Mouse (Mus musculus) neutrophil, adult 83 days (primary cell): ENCODE measurements around the gene Abhd17a. TPM values are rescaled to one million over a fixed set of nuclear protein-coding genes. Genes with fewer than 3 reads are reported as not detected.

Experiments
- total RNA-seq, 2 experiments: library from RNA; stranded (reverse); gene quantifications; one replicate each; pipeline ENCODE4 v1.2.4; 2023

The Abhd17a gene
- total RNA-seq: 10 to 100 TPM; 40.9 to 44.3 TPM

GRCm38 (mm10) chr10:80589879-80590854 lies at the start of gene Abhd17a:
Gene Abhd17a (minus strand): TSS chr10:80590341.

GRCm38 (mm10) chr10:80622661-80623456 lies 32.7 kb upstream of the Abhd17a start, which contains the start of gene Csnk1g2:
Gene Csnk1g2 (plus strand): TSS chr10:80622838.

DNA sequence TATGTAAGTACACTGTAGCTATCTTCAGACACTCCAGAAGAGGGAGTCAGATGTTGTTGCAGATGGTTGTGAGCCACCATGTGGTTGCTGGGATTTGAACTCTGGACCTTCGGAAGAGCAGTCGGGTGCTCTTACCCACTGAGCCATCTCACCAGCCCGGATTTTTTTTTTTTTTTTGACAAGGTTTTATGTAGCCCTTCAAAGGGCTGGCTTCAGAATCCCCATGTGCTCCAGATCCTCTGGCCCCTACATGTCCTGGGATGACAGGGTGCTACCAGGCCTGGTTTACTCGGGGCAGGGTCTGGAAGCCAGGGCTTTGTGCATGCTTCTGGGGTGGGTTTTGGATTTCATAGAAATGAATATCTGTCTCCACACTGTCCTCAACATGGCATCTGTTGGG lies 15.6 kb upstream of the Abhd17a start, which contains the start of gene Gm49322:
Gm49322 (plus strand) TSS at position 301 of the 400 bp plus-strand sequence.

DNA sequence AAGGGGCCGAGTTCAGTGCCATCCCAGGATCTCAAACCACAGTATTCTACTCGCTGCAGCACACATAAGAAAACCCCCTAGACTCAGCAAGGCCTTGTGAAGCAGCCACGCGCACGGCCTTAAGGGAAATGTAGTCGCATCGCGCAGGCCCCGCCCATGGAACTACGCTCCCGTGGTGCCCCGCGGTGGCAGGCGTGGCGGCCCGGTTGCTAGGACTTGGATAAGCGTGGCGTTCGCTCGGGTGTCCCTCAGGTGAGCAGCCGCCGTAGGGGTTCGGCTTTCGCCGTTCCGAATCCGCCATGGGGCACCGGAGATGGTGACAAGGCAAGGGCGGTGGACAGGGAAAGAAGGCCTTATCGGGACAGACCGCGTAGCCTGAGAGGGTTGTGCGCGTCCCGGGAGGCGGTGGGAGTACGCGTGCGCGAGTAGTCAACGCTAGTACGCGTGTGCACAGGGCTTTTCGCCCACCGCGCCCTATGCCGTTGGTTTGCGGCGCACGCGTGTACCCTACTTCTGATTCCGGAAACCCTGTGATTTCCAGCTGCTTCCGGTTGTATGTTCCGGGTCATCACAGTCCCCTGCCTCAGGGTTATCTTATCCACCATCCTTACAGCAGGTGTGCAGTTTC lies 12.7 kb upstream of the Abhd17a start, which contains the start of the genes Scamp4 and Adat3:
Scamp4 (plus strand) TSS at position 175 of the 628 bp plus-strand sequence.
Adat3 (plus strand) TSS at position 183 of the 628 bp plus-strand sequence.

DNA sequence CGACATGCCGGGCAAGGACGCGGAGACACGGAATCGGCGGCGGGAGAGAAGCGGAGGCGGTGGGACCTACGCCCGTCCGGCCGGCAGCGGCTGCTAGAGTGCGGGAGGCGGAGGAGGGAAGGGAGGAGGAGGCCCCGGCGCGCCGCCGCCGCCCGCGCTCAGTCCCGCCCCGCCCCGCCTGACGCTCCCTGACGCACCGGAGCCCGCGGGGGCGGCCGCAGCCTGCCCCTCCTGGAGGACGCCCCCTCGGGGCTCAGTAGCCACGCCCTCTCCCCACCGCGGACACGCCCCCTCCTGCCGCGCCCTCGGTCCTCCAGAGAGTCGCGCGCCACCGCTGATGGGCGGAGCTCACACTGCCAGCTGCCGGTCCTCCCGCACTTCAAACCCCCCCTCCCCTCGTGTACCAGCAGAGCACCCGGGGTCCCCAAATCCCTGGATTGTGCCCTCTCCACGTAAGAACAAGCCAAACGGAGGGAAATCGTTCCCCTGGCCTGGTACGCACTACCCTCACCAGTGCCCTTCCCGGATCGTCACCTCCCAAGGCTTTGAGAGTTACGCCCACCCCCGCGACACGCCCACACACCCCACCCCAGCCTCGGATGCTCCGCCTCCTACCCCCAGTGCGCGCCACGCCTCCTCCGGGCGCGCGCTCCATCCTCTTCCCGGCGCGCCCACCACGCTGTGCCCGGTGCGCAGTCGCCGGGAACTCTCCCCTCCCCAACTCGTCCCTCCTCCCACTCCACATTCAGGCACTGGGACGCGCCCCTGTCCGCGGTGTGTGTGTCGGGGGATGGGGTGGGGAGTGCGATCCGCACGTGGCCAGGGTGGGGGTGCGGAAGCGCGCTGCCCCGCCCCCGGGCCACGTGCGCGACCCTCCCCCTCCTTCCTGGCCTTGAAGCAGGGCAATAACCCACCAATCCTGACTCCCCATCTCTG lies 12.7 kb downstream of the Abhd17a start, which contains the start of gene Klf16:
Klf16 (minus strand) TSS at position 127 of the 936 bp plus-strand sequence.

GRCm38 (mm10) chr10:80561116-80561944 lies 28.8 kb downstream of the Abhd17a start, which contains the start of gene Rexo1:
Gene Rexo1 (minus strand): TSS chr10:80561560.

DNA sequence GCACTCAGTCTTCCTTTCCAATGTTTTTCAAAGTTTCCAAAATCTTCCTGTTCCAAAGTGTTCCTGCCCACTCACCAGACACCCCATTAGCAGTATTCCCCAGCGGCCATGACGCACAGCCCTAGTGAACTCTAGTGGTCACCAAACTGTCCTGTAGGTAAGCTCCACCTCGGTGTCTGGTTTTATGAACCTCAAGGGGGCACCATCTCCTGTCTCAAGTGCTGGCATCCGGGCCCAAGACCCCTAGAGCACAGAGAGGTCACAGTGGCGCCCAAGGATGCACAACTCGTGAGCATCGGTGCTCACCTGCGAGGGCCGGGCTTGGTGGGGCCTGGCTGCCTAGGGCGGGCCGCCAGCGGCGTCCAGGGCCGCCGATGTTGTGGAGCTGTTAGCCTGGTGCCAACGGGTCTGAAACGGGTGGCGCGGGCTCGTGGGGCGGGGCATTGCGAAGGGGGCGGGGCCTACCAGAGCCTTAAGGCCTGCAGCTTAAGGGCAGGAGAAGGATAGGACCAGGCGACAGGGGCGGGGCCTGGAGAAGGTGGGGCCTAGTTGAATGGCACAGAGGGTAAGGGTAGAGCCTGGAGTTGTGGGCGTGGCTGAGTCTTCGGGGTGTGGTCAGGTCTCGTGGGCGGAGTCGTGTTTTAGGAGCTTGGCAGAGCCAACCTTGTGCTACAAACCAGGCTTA lies 51.3 kb downstream of the Abhd17a start, which contains the start of gene Atp8b3:
Atp8b3 (minus strand) TSS at position 415 of the 685 bp plus-strand sequence.

Other genes with a start within 250 kb of the Abhd17a start
- gene Adamtsl5, start 241.9 kb downstream of the Abhd17a start, total RNA-seq: under 1 TPM; 0.53 to 0.55 TPM
- gene Plk5, start 233.9 kb downstream of the Abhd17a start, total RNA-seq: not detected
- 1 to 10 TPM; 3.3 to 4.2 TPM for gene Mex3d, start 202.7 kb downstream of the Abhd17a start, total RNA-seq
- gene Mbd3, start 190.8 kb downstream of the Abhd17a start, total RNA-seq: 10 to 100 TPM; 41.9 to 49.5 TPM
- 100 to 1,000 TPM; 101 to 112 TPM for gene Uqcr11, start 183.5 kb downstream of the Abhd17a start, total RNA-seq
- gene Tcf3, start 156.7 kb downstream of the Abhd17a start, total RNA-seq: 10 to 100 TPM; 50.5 to 63.1 TPM
- not detected for gene Onecut3, start 95.5 kb downstream of the Abhd17a start, total RNA-seq
- gene Atp8b3, start 51.2 kb downstream of the Abhd17a start, total RNA-seq: under 1 TPM; 0.11 TPM
- 10 to 100 TPM; 55.9 to 56.9 TPM for gene Rexo1, start 28.8 kb downstream of the Abhd17a start, total RNA-seq
- 10 to 100 TPM in 1 of 2 experiments, 1 to 10 TPM in 1; 8.4 to 10.7 TPM for gene Klf16, start 13.0 kb downstream of the Abhd17a start, total RNA-seq
- 10 to 100 TPM; 11.1 to 12.5 TPM for gene Scamp4, start 12.5 kb upstream of the Abhd17a start, total RNA-seq
- 1 to 10 TPM; 1.3 to 2.9 TPM for gene Adat3, start 12.5 kb upstream of the Abhd17a start, total RNA-seq
- under 1 TPM; 0.29 to 0.70 TPM for gene Gm49322, start 15.7 kb upstream of the Abhd17a start, total RNA-seq
- 100 to 1,000 TPM in 1 of 2 experiments, 10 to 100 TPM in 1; 96.3 to 120 TPM for gene Csnk1g2, start 32.5 kb upstream of the Abhd17a start, total RNA-seq
- 10 to 100 TPM; 19.2 to 23.8 TPM for gene Btbd2, start 66.7 kb upstream of the Abhd17a start, total RNA-seq
- gene Mknk2, start 87.8 kb upstream of the Abhd17a start, total RNA-seq: 100 to 1,000 TPM; 187 to 191 TPM
- gene Mob3a, start 111.6 kb upstream of the Abhd17a start, total RNA-seq: 100 to 1,000 TPM; 124 TPM
- gene Izumo4, start 111.8 kb upstream of the Abhd17a start, total RNA-seq: 1 to 10 TPM; 8.5 to 10.0 TPM
- gene Ap3d1, start 151.9 kb upstream of the Abhd17a start, total RNA-seq: 10 to 100 TPM; 91.5 to 95.8 TPM
- gene Dot1l, start 164.9 kb upstream of the Abhd17a start, total RNA-seq: 10 to 100 TPM; 30.9 to 33.4 TPM
- gene Sf3a2, start 207.9 kb upstream of the Abhd17a start, total RNA-seq: 10 to 100 TPM; 44.1 to 48.2 TPM
- 10 to 100 TPM; 70.8 to 77.6 TPM for gene Plekhj1, start 208.3 kb upstream of the Abhd17a start, total RNA-seq
- 1 to 10 TPM in 1 of 2 experiments, under 1 TPM in 1; 0.94 to 1.1 TPM for gene Amh, start 214.9 kb upstream of the Abhd17a start, total RNA-seq
- not detected for gene Jsrp1, start 223.2 kb upstream of the Abhd17a start, total RNA-seq
- 100 to 1,000 TPM; 551 to 600 TPM for gene Oaz1, start 236.3 kb upstream of the Abhd17a start, total RNA-seq